Mouse (Mus musculus): ENCODE data around the gene Olfr984.

Gene Olfr984

GRCm38 (mm10) chr9:40114106-40114505 lies at the start of gene Olfr984:
TSS of gene Olfr984 (minus strand) at chr9:40114206.
- DNase-seq (ENCODE audit: low read depth) = no peak

- no peak for DNase-seq (ENCODE audit: low read depth)
These were observed 41.2 kb upstream of the Olfr984 start for GRCm38 (mm10) chr9:40155118-40155644.

- no peak for DNase-seq (ENCODE audit: low read depth)
These were observed 27.5 kb upstream of the Olfr984 start for GRCm38 (mm10) chr9:40141544-40141943.

GRCm38 (mm10) chr9:40139484-40139883 lies 25.5 kb upstream of the Olfr984 start:
- DNase-seq (ENCODE audit: low read depth) = no peak

GRCm38 (mm10) chr9:40136987-40137688 lies 23.1 kb upstream of the Olfr984 start:
- DNase-seq (ENCODE audit: low read depth) = no peak

GRCm38 (mm10) chr9:40130556-40130955 lies 16.6 kb upstream of the Olfr984 start:
- DNase-seq (ENCODE audit: low read depth) = no peak

GRCm38 (mm10) chr9:40130084-40130483 lies 16.1 kb upstream of the Olfr984 start, which contains the start of gene Olfr985:
TSS of gene Olfr985 (minus strand) at chr9:40130184.
- no peak for DNase-seq (ENCODE audit: low read depth)

GRCm38 (mm10) chr9:40117287-40117659 lies 3.3 kb upstream of the Olfr984 start:
- DNase-seq (ENCODE audit: low read depth) = no peak

GRCm38 (mm10) chr9:40116645-40117286 lies 2.8 kb upstream of the Olfr984 start:
- peak; percentile 25 for DNase-seq (ENCODE audit: low read depth)

- no peak for DNase-seq (ENCODE audit: low read depth)
These were observed 19.2 kb downstream of the Olfr984 start for GRCm38 (mm10) chr9:40094769-40095168.

GRCm38 (mm10) chr9:40093495-40093894 lies 20.5 kb downstream of the Olfr984 start, which contains the start of gene Olfr983:
TSS of gene Olfr983 (minus strand) at chr9:40093595.
- no peak for DNase-seq (ENCODE audit: low read depth)

GRCm38 (mm10) chr9:40073529-40073928 lies 40.5 kb downstream of the Olfr984 start, which contains the start of gene Olfr982:
TSS of gene Olfr982 (plus strand) at chr9:40073829.
- no peak for DNase-seq (ENCODE audit: low read depth)

- DNase-seq (ENCODE audit: low read depth) = no peak
These were observed 63.9 kb downstream of the Olfr984 start for GRCm38 (mm10) chr9:40050138-40050537.
